Mouse (Mus musculus): ENCODE measurements around the gene Ttc37. TPM values are rescaled to one million over a fixed set of nuclear protein-coding genes. Genes with fewer than 3 reads are reported as not detected.

The Ttc37 gene
- polyA plus RNA-seq, 1 experiment from 2014 or later, result 9.9 TPM

DNA sequence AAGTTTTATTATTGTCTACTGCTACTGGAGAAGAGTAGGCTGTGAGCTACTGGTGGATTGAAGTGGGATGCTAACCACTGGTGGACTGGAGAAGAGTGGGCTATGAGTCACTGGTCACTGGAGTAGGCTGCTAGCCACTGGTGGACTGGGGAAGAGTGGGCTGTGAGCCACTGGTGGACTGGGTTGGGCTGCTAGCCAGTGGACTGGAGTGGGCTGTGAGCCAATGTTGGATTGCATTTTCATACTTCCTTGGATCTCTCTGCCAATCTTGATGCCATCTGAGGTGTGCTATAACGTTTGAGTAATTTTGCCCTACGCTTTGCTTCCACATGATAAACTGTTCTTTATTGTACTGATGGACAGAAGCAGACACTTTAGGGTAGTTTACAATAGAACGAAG is 36.4 kb upstream of the Ttc37 start:
- H3K9me3 ChIP-seq (ENCODE audit: control insufficient read depth, low read length), result no peaks in the 10 kb centered on the region
- H3K4me1 ChIP-seq (ENCODE audit: control insufficient read depth in 2 of 2, insufficient read depth in 2 of 2, low read length in 2 of 2), result no peaks in the 10 kb centered on the region
- H3K9ac ChIP-seq (ENCODE audit: low read length), result no peak overlapping the region
- peaks cover 10% of the 10 kb centered on the region for H3K27me3 ChIP-seq (ENCODE audit: control insufficient read depth, insufficient read depth, low read length)
- no peak overlapping the region for H3K4me2 ChIP-seq (ENCODE audit: low read length)
- 77% methylated on average over 3 of the region's 3 CpGs for WGBS
- peaks cover 3% of the 10 kb centered on the region; the same call in 1 of the 2 replicates for H3K36me3 ChIP-seq (ENCODE audit: control insufficient read depth, insufficient read depth, low read length)
- no peak overlapping the region for H3K4me3 ChIP-seq (ENCODE audit: control insufficient read depth in 1 of 2, insufficient read depth in 1 of 2, low read depth in 1 of 2, low read length in 2 of 2)
- ATAC-seq (ENCODE audit: insufficient number of reproducible peaks, insufficient read depth, low FRiP score, low read depth), result no peak
- no peak overlapping the region for H3K27ac ChIP-seq (replicated peaks in 1 of 2; ENCODE audit: control insufficient read depth in 1 of 2, insufficient read depth in 1 of 2, low read depth in 2 of 2, low read length in 2 of 2)

DNA sequence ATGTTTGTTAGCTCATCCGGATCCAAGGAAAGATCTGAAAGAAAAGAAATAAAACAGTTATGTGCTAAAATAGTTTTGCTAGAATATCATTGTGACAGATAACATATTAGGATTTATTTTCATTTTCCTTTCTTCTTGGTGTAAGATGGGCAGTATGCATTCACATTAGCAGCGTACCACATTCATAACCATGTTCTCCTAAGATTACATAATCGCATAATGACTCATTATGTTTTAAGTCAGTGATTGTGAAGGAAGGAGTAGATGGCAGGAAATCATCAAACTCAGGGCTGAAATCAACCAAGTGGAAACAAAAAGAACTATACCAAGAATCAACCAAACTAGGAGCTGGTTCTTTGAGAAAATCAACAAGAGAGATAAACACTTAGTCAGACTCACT is 36.0 kb upstream of the Ttc37 start:
- no peaks in the 10 kb centered on the region for H3K9me3 ChIP-seq (ENCODE audit: control insufficient read depth, low read length)
- H3K9ac ChIP-seq (ENCODE audit: low read length), result no peak overlapping the region
- H3K27ac ChIP-seq (replicated peaks in 1 of 2; ENCODE audit: control insufficient read depth in 1 of 2, insufficient read depth in 1 of 2, low read depth in 2 of 2, low read length in 2 of 2), result no peak overlapping the region
- WGBS, result 89% methylated on average over 3 of the region's 3 CpGs
- peaks cover 3% of the 10 kb centered on the region; the same call in 1 of the 2 replicates for H3K36me3 ChIP-seq (ENCODE audit: control insufficient read depth, insufficient read depth, low read length)
- no peaks in the 10 kb centered on the region for H3K4me1 ChIP-seq (ENCODE audit: control insufficient read depth in 2 of 2, insufficient read depth in 2 of 2, low read length in 2 of 2)
- peaks cover 5% of the 10 kb centered on the region; the same call in 1 of the 2 replicates for H3K27me3 ChIP-seq (ENCODE audit: control insufficient read depth, insufficient read depth, low read length)
- no peak for ATAC-seq (ENCODE audit: insufficient number of reproducible peaks, insufficient read depth, low FRiP score, low read depth)
- H3K4me3 ChIP-seq (ENCODE audit: control insufficient read depth in 1 of 2, insufficient read depth in 1 of 2, low read depth in 1 of 2, low read length in 2 of 2), result no peak overlapping the region
- H3K4me2 ChIP-seq (ENCODE audit: low read length), result no peak overlapping the region

DNA sequence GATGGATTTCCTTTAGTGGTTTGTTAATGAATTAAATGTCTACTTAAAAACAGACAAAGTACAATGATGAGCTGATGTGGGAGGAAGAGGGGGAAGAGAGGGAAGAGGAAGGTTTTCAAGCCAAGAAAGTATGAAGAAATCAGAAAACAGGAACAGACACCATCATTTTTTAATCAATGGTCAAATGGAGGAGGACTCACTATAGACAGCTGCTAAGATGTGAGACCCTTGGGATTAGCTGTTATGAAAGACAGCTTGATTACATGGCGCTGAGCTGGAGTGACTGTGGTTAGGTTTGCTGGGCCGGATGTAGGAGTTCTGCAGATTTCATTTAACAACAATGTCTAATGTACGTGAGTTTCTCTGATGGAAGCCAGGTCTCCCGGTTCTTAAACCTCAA is 35.0 kb upstream of the Ttc37 start:
- Histone ChIP-seq H3K4me2 (ENCODE audit: low read length) (no peak overlapping the region), H3K36me3 (ENCODE audit: control insufficient read depth, insufficient read depth, low read length) (peaks cover 3% of the 10 kb centered on the region; the same call in 1 of the 2 replicates), H3K27ac (replicated peaks in 1 of 2; ENCODE audit: control insufficient read depth in 1 of 2, insufficient read depth in 1 of 2, low read depth in 2 of 2, low read length in 2 of 2) (no peak overlapping the region), H3K4me1 (ENCODE audit: control insufficient read depth in 2 of 2, insufficient read depth in 2 of 2, low read length in 2 of 2) (no peaks in the 10 kb centered on the region), H3K4me3 (ENCODE audit: control insufficient read depth in 1 of 2, insufficient read depth in 1 of 2, low read depth in 1 of 2, low read length in 2 of 2) (no peak overlapping the region), H3K9ac (ENCODE audit: low read length) (no peak overlapping the region), H3K9me3 (ENCODE audit: control insufficient read depth, low read length) (no peaks in the 10 kb centered on the region), H3K27me3 (ENCODE audit: control insufficient read depth, insufficient read depth, low read length) (no peaks in the 10 kb centered on the region)
- 87% methylated on average over 4 of the region's 4 CpGs for WGBS
- no peak for ATAC-seq (ENCODE audit: insufficient number of reproducible peaks, insufficient read depth, low FRiP score, low read depth)

DNA sequence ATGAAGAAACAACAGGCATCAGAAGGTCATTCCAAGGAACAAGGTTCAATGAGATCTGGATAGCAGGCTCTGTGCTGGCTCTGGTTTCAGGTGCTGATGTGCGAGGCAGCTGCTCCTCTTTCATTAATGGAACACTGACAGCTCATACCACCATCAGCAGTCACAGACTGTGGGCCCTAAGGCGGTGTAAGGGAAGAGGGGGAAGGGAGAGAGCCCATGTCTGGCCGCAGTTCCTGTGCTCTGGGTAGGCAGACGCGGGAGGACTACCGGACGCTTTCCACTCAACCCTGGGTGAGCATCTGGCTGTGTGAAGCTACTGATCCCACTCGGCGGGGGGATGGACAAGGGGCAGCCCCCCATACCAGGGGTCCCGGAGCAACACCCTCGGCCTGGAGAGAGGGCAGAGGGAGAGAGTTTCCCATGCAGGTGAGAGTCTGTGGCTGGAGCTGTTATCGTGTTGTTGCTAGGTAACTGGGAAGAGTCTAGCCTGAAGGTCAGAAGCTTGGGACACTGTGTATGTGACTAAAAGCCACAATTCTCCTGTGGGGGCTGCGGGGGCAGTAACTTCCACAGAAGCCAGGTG is 34.1 kb upstream of the Ttc37 start:
- 85% methylated on average over 13 of the region's 13 CpGs for WGBS
- Histone ChIP-seq H3K4me3 (ENCODE audit: control insufficient read depth in 1 of 2, insufficient read depth in 1 of 2, low read depth in 1 of 2, low read length in 2 of 2) (no peak overlapping the region), H3K9ac (ENCODE audit: low read length) (no peak overlapping the region), H3K9me3 (ENCODE audit: control insufficient read depth, low read length) (no peaks in the 10 kb centered on the region), H3K4me1 (ENCODE audit: control insufficient read depth in 2 of 2, insufficient read depth in 2 of 2, low read length in 2 of 2) (no peaks in the 10 kb centered on the region), H3K4me2 (ENCODE audit: low read length) (no peak overlapping the region), H3K27ac (replicated peaks in 1 of 2; ENCODE audit: control insufficient read depth in 1 of 2, insufficient read depth in 1 of 2, low read depth in 2 of 2, low read length in 2 of 2) (no peak overlapping the region), H3K27me3 (ENCODE audit: control insufficient read depth, insufficient read depth, low read length) (no peaks in the 10 kb centered on the region), H3K36me3 (ENCODE audit: control insufficient read depth, insufficient read depth, low read length) (peaks cover 3% of the 10 kb centered on the region; the same call in 1 of the 2 replicates)
- no peak for ATAC-seq (ENCODE audit: insufficient number of reproducible peaks, insufficient read depth, low FRiP score, low read depth)

DNA sequence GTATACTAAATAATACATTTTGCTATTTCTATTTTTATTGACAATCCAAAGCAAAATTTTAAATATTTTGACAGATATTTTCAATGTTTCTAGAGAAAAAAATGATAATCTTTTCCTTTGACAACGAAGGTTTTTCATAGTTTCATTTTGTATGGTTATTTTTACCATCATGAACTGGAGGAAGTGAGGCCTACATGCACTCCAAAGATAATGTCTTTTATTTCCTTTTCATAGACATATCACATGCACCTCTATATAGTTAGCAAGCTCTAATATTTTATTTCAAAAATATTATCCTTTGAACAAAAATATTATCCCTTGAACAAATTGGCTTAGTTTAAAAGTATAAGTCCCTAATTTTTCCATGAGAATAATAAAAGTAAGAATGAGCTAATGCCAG is 24.2 kb upstream of the Ttc37 start:
- ATAC-seq (ENCODE audit: insufficient number of reproducible peaks, insufficient read depth, low FRiP score, low read depth), result no peak
- WGBS, result 70% methylated on average over 1 of the region's 1 CpGs
- H3K4me2 ChIP-seq (ENCODE audit: low read length), result no peak overlapping the region

DNA sequence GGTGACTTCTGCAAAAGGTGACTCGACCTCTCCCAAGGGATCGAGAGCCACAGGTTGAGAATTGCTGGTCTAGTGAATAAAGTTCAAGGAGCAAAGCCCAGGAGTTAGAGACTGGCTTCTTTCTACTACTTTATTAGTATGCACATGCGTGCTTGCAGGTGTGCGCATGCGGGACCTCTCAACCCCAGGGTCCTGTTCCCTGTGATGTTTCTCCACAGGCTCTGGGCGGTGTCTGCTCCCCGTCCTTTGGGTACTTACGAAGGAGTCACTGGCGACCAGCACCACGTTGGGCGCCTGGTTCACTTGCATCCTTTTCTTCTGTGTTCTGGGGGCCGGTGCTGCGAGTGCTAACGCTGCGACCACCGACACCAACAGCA is 430 bp upstream of the Ttc37 start:
- no peaks in the 10 kb centered on the region; a peak in 1 of 4 replicates for H3K4me1 ChIP-seq (ENCODE audit: control insufficient read depth in 2 of 2, insufficient read depth in 2 of 2, low read length in 2 of 2)

More for the DNA sequence above, 24.2 kb upstream of the Ttc37 start:
- Histone ChIP-seq H3K27me3 (ENCODE audit: control insufficient read depth, insufficient read depth, low read length) (no peaks in the 10 kb centered on the region), H3K36me3 (ENCODE audit: control insufficient read depth, insufficient read depth, low read length) (no peaks in the 10 kb centered on the region), H3K4me1 (ENCODE audit: control insufficient read depth in 2 of 2, insufficient read depth in 2 of 2, low read length in 2 of 2) (no peaks in the 10 kb centered on the region), H3K9ac (ENCODE audit: low read length) (no peak overlapping the region), H3K27ac (replicated peaks in 1 of 2; ENCODE audit: control insufficient read depth in 1 of 2, insufficient read depth in 1 of 2, low read depth in 2 of 2, low read length in 2 of 2) (no peak overlapping the region), H3K4me3 (ENCODE audit: control insufficient read depth in 1 of 2, insufficient read depth in 1 of 2, low read depth in 1 of 2, low read length in 2 of 2) (no peak overlapping the region), H3K9me3 (ENCODE audit: control insufficient read depth, low read length) (no peaks in the 10 kb centered on the region)

DNA sequence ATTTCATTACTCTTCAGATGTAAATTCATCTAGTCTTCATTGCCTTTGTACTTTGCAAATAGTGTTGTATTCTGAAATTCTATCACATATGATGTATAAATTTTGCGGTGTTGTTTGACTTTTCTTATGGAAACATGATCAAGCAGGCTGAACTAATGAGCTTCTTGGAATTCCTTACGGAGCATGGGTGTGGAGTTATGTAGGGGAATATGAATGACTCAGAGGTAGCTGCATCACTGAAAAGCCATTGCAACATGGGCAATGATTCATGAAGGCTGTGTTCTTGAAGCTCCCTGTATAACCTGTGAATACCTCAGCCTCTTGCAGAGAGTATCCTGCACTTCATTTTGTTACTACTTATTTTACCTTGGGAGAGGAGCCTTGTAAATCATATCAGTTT is 3.5 kb downstream of the Ttc37 start:
- no peak overlapping the region for H3K4me3 ChIP-seq (ENCODE audit: control insufficient read depth in 1 of 2, insufficient read depth in 1 of 2, low read depth in 1 of 2, low read length in 2 of 2)
- 91% methylated on average over 2 of the region's 2 CpGs for WGBS
- no peaks in the 10 kb centered on the region; a peak in 1 of 4 replicates for H3K4me1 ChIP-seq (ENCODE audit: control insufficient read depth in 2 of 2, insufficient read depth in 2 of 2, low read length in 2 of 2)
- H3K27ac ChIP-seq (replicated peaks in 1 of 2; ENCODE audit: control insufficient read depth in 1 of 2, insufficient read depth in 1 of 2, low read depth in 2 of 2, low read length in 2 of 2), result no peak overlapping the region
- H3K9ac ChIP-seq (ENCODE audit: low read length), result no peak overlapping the region
- H3K36me3 ChIP-seq (ENCODE audit: control insufficient read depth, insufficient read depth, low read length), result 0 out of 2 replicates have a peak, but pooled peaks cover 15% of the 10 kb centered on the region
- H3K27me3 ChIP-seq (ENCODE audit: control insufficient read depth, insufficient read depth, low read length), result no peaks in the 10 kb centered on the region
- no peak overlapping the region for H3K4me2 ChIP-seq (ENCODE audit: low read length)
- ATAC-seq (ENCODE audit: insufficient number of reproducible peaks, insufficient read depth, low FRiP score, low read depth), result no peak
- H3K9me3 ChIP-seq (ENCODE audit: control insufficient read depth, low read length), result no peaks in the 10 kb centered on the region

More for the DNA sequence above, 430 bp upstream of the Ttc37 start:
- Histone ChIP-seq H3K9me3 (ENCODE audit: control insufficient read depth, low read length) (no peaks in the 10 kb centered on the region), H3K4me2 (ENCODE audit: low read length) (peak overlapping the region; percentile 69), H3K36me3 (ENCODE audit: control insufficient read depth, insufficient read depth, low read length) (0 out of 2 replicates have a peak, but pooled peaks cover 9% of the 10 kb centered on the region), H3K9ac (ENCODE audit: low read length) (peak overlapping the region; percentile 77), H3K27me3 (ENCODE audit: control insufficient read depth, insufficient read depth, low read length) (no peaks in the 10 kb centered on the region), H3K4me3 (ENCODE audit: control insufficient read depth in 1 of 2, insufficient read depth in 1 of 2, low read depth in 1 of 2, low read length in 2 of 2) (peak overlapping the region; percentile 67 to 90), H3K27ac (replicated peaks in 1 of 2; ENCODE audit: control insufficient read depth in 1 of 2, insufficient read depth in 1 of 2, low read depth in 2 of 2, low read length in 2 of 2) (peak overlapping the region; percentile 63 to 82)
- peak; percentile 51; the same call in 1 of the 2 replicates for ATAC-seq (ENCODE audit: insufficient number of reproducible peaks, insufficient read depth, low FRiP score, low read depth)
- WGBS, result 4% methylated on average over 16 of the region's 16 CpGs

Measured in heart, embryonic 14.5 days (tissue).